Mouse (Mus musculus) stomach, postnatal 0 days (tissue): ENCODE measurements at regions not wholly inside any gene's neighbourhood (a gene's known extent, or its start where the extent isn't known, plus 50 kb on each side); places are given as distances from the start of the nearest gene placed in this dataset.

ENCODE experiments used
- ATAC-seq: fragments of 200-750 bp; cut with Nextera tagmentation; 2 replicates; pipeline ENCODE4 v1.8.0; 2017; ENCODE audit not compliant: low FRiP score, low TSS enrichment
- DNase-seq: peaks from one replicate; pipeline ENCODE4 v3.0.0-alpha.2; 2016; ENCODE audit warnings: low spot score
- H3K27ac ChIP-seq: fragments of 300-500 bp; sonication (generic); replicated peaks from 2 replicates; pipeline ENCODE4 v1.5.1; 2014; ENCODE audit warnings: mild to moderate bottlenecking, control low read depth
- H3K27me3 ChIP-seq: fragments of 300-500 bp; sonication (generic); 2 replicates; pipeline ENCODE4 v1.6.1; 2014; ENCODE audit warnings: low read length; ENCODE audit not compliant: control insufficient read depth, insufficient read depth
- H3K36me3 ChIP-seq: fragments of 300-500 bp; sonication (generic); 2 replicates; pipeline ENCODE4 v1.6.1; 2014; ENCODE audit warnings: low read length, mixed read lengths; ENCODE audit not compliant: control insufficient read depth, insufficient read depth
- H3K4me1 ChIP-seq: fragments of 300-500 bp; sonication (generic); replicated peaks from 2 replicates; pipeline ENCODE4 v1.6.1; 2014; ENCODE audit warnings: antibody characterized with exemption; ENCODE audit not compliant: control insufficient read depth, insufficient read depth
- H3K4me2 ChIP-seq: fragments of 300-500 bp; sonication (generic); replicated peaks from 2 replicates; pipeline ENCODE4 v1.6.1; 2014; ENCODE audit warnings: low read depth, mild to moderate bottlenecking, control low read depth, moderate library complexity
- H3K4me3 ChIP-seq: fragments of 300-500 bp; sonication (generic); 2 replicates; pipeline ENCODE4 v1.5.1; 2014; ENCODE audit warnings: low read depth, low read length, control low read depth
- H3K9ac ChIP-seq: fragments of 300-500 bp; sonication (generic); 2 replicates; pipeline ENCODE4 v1.6.1; 2014; ENCODE audit warnings: mild to moderate bottlenecking, low read length, control low read depth, mixed read lengths
- H3K9me3 ChIP-seq: fragments of 300-500 bp; sonication (generic); 2 replicates; pipeline ENCODE4 v1.6.1; 2016; ENCODE audit warnings: low read length; ENCODE audit not compliant: control insufficient read depth
- CTCF ChIP-seq: IDR thresholded peaks from 2 replicates; pipeline ENCODE4 v1.5.1; 2016; ENCODE audit warnings: antibody characterized with exemption, low read depth, mild to moderate bottlenecking, moderate library complexity
- EP300 ChIP-seq: optimal IDR thresholded peaks from 2 replicates; pipeline ENCODE3; 2016; ENCODE audit warnings: antibody characterized with exemption
- WGBS: fragments of 180-500 bp; shearing (Covaris S2); extraction: QIAGEN DNeasy Blood & Tissue Kit; methylation state at CpG from one replicate; pipeline ENCODE4 v1.1.7; 2014; 5-methylcytosine and 5-hydroxymethylcytosine counted together

DNA sequence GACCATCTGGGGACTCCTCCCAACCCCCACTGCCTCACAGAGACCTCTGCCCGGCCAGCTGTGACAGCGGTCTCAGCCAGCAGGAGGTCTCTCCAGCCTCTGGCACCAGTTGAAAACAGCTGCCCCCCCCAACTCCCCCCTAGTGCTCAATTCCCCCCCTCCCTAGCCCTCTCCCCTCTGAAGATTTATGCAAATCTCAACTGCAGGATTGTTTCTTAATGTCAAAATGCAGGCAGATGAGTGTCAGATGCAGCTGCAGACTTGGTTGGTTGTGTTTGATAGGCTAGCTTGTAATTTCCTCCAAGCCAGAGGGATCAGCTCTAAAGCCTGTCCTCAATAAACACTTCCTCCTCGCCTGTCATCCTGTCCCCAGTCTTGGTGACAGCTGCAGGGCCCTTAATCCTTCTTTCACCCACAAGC, 317.7 kb downstream of the Mroh4 start:
- no peaks in the 10 kb centered on the region for H3K36me3 ChIP-seq
- no peak for ATAC-seq
- no peak overlapping the region for H3K27ac ChIP-seq
- WGBS = 17% methylated on average over 3 of the region's 3 CpGs
- H3K9ac ChIP-seq = no peak overlapping the region
- no peak for TF ChIP-seq EP300
- TF ChIP-seq CTCF = no peak
- no peak overlapping the region for H3K4me3 ChIP-seq
- no peaks in the 10 kb centered on the region for H3K27me3 ChIP-seq
- H3K4me1 ChIP-seq = no peaks in the 10 kb centered on the region
- no peak for DNase-seq
- H3K9me3 ChIP-seq = no peaks in the 10 kb centered on the region
- H3K4me2 ChIP-seq = no peak overlapping the region

DNA sequence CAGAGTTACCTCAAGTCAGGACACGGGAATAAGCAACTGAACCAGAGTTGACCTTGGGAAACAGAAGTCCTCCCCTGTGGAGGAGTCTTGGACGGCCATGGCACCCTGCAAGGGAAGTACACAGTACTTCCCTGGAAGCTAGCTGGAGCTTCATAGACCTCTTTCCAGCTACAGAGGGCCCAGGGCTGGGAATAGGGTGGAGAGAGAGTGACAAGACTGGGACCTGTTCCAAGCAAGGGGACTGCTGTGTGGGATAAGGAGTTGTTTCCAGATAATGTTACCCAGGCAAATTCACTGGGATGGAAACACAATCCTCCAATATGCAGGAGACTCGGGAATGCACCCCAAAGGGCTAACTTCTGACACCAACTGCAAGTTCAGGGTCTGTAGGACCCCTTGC, 325.1 kb downstream of the Mroh4 start:
- Histone ChIP-seq H3K9ac (no peak overlapping the region), H3K9me3 (no peaks in the 10 kb centered on the region), H3K36me3 (no peaks in the 10 kb centered on the region), H3K4me3 (no peak overlapping the region), H3K27me3 (no peaks in the 10 kb centered on the region), H3K4me1 (no peaks in the 10 kb centered on the region), H3K4me2 (no peak overlapping the region), H3K27ac (no peak overlapping the region)
- 61% methylated on average over 3 of the region's 3 CpGs for WGBS
- no peak for DNase-seq
- TF ChIP-seq CTCF (no peak), EP300 (no peak)
- no peak for ATAC-seq

DNA sequence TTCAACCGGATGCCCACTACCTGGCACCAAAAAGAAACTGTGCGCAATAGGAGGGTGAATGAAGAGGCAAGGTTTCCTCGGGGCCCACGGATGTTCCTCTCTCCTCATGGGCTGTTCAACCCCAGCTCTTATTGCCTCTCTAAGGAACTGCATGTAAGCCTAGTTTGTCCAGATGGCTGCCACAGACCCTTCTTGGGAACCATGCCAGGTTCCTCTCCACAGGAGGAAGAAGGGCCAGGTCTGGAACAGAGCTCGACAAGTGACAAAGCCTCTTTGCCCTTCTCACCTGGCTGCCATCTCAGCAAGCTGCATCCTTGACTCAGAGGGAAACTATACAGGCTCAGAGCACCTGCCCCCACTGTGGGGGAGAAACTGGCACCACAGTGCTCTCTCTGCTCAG, 329.6 kb downstream of the Mroh4 start:
- no peaks in the 10 kb centered on the region for H3K36me3 ChIP-seq
- H3K9me3 ChIP-seq = no peaks in the 10 kb centered on the region
- H3K4me2 ChIP-seq = no peak overlapping the region
- DNase-seq (no peak), ATAC-seq (no peak)
- no peaks in the 10 kb centered on the region for H3K4me1 ChIP-seq
- no peak overlapping the region for H3K4me3 ChIP-seq
- 77% methylated on average over 5 of the region's 5 CpGs for WGBS
- no peak overlapping the region for H3K27ac ChIP-seq
- H3K27me3 ChIP-seq = no peaks in the 10 kb centered on the region
- H3K9ac ChIP-seq = no peak overlapping the region
- TF ChIP-seq EP300 (no peak), CTCF (no peak)

DNA sequence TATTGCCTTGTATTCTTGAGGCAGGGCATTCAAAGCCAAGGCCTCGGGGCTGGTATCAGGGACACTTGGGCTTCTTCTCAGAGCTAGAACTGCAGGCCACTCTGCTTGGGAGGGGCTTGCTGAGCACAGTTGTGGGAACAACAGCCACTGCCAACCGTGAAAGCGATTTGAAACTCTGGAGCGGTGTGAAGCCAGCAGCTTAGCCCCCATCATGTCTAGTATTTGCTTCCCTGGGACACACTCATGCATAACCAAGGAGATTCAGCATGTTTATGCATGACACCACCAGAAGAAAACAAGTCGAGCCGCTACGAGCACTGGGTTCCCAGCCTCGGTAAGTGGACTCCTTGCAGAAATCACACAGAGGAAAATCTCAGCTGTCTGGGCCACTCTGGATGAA, 339.9 kb downstream of the Mroh4 start:
- 61% methylated on average over 8 of the region's 8 CpGs for WGBS
- Histone ChIP-seq H3K27ac (no peak overlapping the region), H3K27me3 (no peaks in the 10 kb centered on the region)

DNA sequence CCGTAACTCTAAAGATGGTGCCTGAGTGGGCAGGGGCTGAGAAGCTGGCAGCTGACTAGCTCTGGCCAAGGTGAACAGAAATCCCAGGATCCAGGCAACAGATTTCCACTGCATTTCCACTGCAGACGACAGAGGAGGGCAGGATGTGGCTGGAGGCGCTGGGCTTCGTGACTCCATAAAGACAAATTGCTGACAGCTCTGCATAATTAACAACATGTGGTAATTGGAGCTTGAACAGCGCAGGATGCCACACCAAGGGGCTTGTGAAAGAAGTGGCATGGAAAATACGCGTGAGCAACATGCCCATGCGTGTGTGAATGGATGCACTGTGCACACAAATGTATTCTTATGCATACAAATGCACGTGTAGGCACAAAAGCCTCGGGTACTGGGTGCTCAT, 341.5 kb downstream of the Mroh4 start:
- TF ChIP-seq EP300 (no peak), CTCF (no peak)
- Histone ChIP-seq H3K27ac (no peak overlapping the region), H3K9me3 (no peaks in the 10 kb centered on the region), H3K4me1 (no peaks in the 10 kb centered on the region), H3K4me3 (no peak overlapping the region), H3K27me3 (no peaks in the 10 kb centered on the region), H3K9ac (no peak overlapping the region), H3K36me3 (no peaks in the 10 kb centered on the region), H3K4me2 (no peak overlapping the region)
- ATAC-seq = no peak
- WGBS = 65% methylated on average over 10 of the region's 10 CpGs
- DNase-seq = no peak

More for the DNA sequence above, 339.9 kb downstream of the Mroh4 start:
- Histone ChIP-seq H3K9ac (no peak overlapping the region), H3K4me1 (no peaks in the 10 kb centered on the region), H3K4me2 (no peak overlapping the region), H3K9me3 (no peaks in the 10 kb centered on the region), H3K4me3 (no peak overlapping the region), H3K36me3 (no peaks in the 10 kb centered on the region)
- DNase-seq (no peak), ATAC-seq (no peak)
- TF ChIP-seq CTCF (no peak), EP300 (no peak)

DNA sequence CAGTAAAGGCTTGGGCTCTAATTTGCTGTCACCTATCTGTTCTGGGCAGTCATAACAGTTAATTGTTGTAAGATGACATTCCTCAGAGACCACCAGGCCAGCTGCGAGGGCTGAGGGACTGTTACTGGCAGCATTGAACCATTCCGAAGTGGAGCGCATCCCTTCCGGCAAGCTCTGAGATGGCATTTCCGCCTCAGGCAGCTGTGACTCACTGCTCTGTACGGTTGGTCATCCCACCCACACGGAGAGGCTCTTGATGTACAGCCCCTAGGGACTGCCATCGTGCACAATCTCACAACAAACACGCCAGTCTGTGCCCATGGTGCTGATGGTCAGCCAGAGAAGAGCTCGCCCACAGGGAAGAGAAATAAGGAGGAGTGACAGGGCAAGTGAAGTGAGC, 342.0 kb downstream of the Mroh4 start:
- Histone ChIP-seq H3K4me1 (no peaks in the 10 kb centered on the region), H3K27ac (no peak overlapping the region), H3K4me2 (no peak overlapping the region), H3K36me3 (no peaks in the 10 kb centered on the region), H3K9ac (no peak overlapping the region), H3K9me3 (no peaks in the 10 kb centered on the region), H3K27me3 (no peaks in the 10 kb centered on the region), H3K4me3 (no peak overlapping the region)
- no peak for DNase-seq
- ATAC-seq = no peak
- 69% methylated on average over 10 of the region's 10 CpGs for WGBS
- no peak for TF ChIP-seq EP300
- no peak for TF ChIP-seq CTCF
